Mouse (Mus musculus): ENCODE data around the gene Eva1a. TPM values are rescaled to one million over a fixed set of nuclear protein-coding genes. Genes with fewer than 3 reads are reported as not detected.
A peak's percentile ranks its signal among the peaks of the same experiment; 100 is the strongest.

Gene Eva1a
- polyA plus RNA-seq, 1 experiment from 2014 or later = 2.6 TPM

DNA sequence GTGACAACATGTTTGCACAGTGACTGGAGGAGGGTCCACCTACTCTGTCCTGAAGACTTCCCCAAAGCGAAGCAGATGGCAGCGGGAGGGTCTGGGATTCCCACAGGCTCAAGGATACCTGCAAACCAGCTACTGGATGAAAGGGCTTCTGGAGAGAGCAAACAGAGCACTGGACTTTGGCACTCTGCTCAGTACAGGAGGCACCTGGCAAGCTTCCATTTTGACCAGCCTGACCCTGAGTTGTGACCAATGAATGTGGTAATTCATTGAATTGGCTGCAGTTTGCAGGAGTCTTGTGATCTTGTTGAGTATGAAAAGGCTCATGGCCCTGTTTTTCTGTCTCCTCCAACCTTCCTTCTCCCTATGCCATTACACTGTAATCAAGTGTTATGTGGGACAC, 32.2 kb downstream of the Eva1a start:
- 93% methylated on average over 2 of the region's 2 CpGs for WGBS
- Histone ChIP-seq H3K27me3 (no peaks in the 10 kb centered on the region), H3K36me3 (no peaks in the 10 kb centered on the region), H3K4me3 (no peak overlapping the region), H3K9me3 (no peaks in the 10 kb centered on the region), H3K9ac (replicated peaks) (no peak overlapping the region), H3K27ac (replicated peaks) (no peak overlapping the region), H3K4me1 (no peaks in the 10 kb centered on the region), H3K4me2 (replicated peaks) (no peak overlapping the region)
- ATAC-seq (ENCODE audit: low FRiP score, low read depth) = no peak

DNA sequence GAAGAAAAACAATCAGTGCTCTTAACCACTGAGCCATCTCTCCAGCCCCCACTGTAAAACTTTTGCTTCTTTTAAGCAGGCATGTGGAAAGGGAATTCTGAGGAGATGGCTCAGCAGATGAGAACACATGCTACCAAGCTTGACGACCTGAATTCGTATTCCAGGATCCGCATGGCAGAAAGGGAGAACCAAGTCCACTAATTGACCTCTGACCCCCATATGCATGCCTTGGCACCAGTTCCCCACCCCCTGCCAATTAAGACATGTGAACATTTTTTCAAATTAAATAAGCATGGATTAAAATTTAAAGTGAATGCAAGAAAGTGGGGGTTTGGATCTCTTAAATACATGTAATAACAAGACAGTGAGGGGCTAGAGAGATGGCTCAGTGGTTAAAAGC, 32.7 kb downstream of the Eva1a start:
- 91% methylated on average over 3 of the region's 3 CpGs for WGBS
- Histone ChIP-seq H3K4me2 (replicated peaks) (no peak overlapping the region), H3K9ac (replicated peaks) (no peak overlapping the region), H3K27me3 (no peaks in the 10 kb centered on the region), H3K9me3 (no peaks in the 10 kb centered on the region), H3K36me3 (no peaks in the 10 kb centered on the region), H3K4me1 (no peaks in the 10 kb centered on the region), H3K4me3 (no peak overlapping the region), H3K27ac (replicated peaks) (no peak overlapping the region)
- no peak for ATAC-seq (ENCODE audit: low FRiP score, low read depth)

- no peak overlapping the region for H3K27ac ChIP-seq (replicated peaks)
- H3K9ac ChIP-seq (replicated peaks) = no peak overlapping the region
- H3K27me3 ChIP-seq = no peaks in the 10 kb centered on the region
- H3K4me2 ChIP-seq (replicated peaks) = no peak overlapping the region
- WGBS = 84% methylated on average over 4 of the region's 4 CpGs
- ATAC-seq (ENCODE audit: low FRiP score, low read depth) = no peak
- no peaks in the 10 kb centered on the region for H3K9me3 ChIP-seq
- no peaks in the 10 kb centered on the region for H3K36me3 ChIP-seq
- H3K4me3 ChIP-seq = no peak overlapping the region
- H3K4me1 ChIP-seq = no peaks in the 10 kb centered on the region
These were observed 35.5 kb downstream of the Eva1a start for GRCm38 (mm10) chr6:82076364-82076763.

DNA sequence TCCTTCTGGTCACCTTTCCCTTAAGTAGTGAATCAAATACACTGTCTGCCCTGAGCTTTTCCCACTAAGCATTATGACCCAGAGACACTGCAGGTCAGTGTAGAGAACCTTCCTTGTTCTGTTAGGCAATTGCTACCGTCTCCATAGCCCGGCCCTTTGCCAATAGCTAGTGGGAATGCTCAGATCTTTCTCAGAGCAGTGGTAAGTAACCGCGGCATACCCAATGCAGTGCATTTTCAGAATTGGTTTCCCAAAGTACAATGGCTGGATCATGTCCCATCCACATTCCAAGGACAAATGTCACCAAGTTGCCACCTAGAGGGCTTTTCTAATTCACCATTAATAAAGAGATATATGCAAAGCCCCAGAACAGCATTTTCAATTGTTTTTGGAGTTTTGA, 38.0 kb downstream of the Eva1a start:
- H3K27ac ChIP-seq (replicated peaks) = no peak overlapping the region
- H3K27me3 ChIP-seq = no peaks in the 10 kb centered on the region
- H3K4me3 ChIP-seq = no peak overlapping the region
- no peak overlapping the region for H3K4me2 ChIP-seq (replicated peaks)
- ATAC-seq (ENCODE audit: low FRiP score, low read depth) = no peak
- 94% methylated on average over 4 of the region's 4 CpGs for WGBS
- no peaks in the 10 kb centered on the region for H3K4me1 ChIP-seq
- H3K36me3 ChIP-seq = no peaks in the 10 kb centered on the region
- H3K9me3 ChIP-seq = no peaks in the 10 kb centered on the region
- H3K9ac ChIP-seq (replicated peaks) = no peak overlapping the region

- H3K27ac ChIP-seq (replicated peaks) = no peak overlapping the region
- no peak overlapping the region for H3K9ac ChIP-seq (replicated peaks)
- H3K4me3 ChIP-seq = no peak overlapping the region
- no peaks in the 10 kb centered on the region for H3K9me3 ChIP-seq
- no peak for ATAC-seq (ENCODE audit: low FRiP score, low read depth)
- no peaks in the 10 kb centered on the region for H3K36me3 ChIP-seq
- WGBS = 72% methylated on average over 6 of the region's 6 CpGs
- no peak overlapping the region for H3K4me2 ChIP-seq (replicated peaks)
- H3K27me3 ChIP-seq = no peaks in the 10 kb centered on the region
- no peaks in the 10 kb centered on the region for H3K4me1 ChIP-seq
These were observed 42.8 kb downstream of the Eva1a start for GRCm38 (mm10) chr6:82083655-82084054.

GRCm38 (mm10) chr6:82084235-82084634, 43.4 kb downstream of the Eva1a start:
- WGBS = 78% methylated on average over 3 of the region's 3 CpGs
- H3K27ac ChIP-seq (replicated peaks) = no peak overlapping the region
- no peak overlapping the region for H3K9ac ChIP-seq (replicated peaks)
- H3K27me3 ChIP-seq = no peaks in the 10 kb centered on the region
- no peak overlapping the region for H3K4me2 ChIP-seq (replicated peaks)
- no peaks in the 10 kb centered on the region for H3K36me3 ChIP-seq
- no peaks in the 10 kb centered on the region for H3K4me1 ChIP-seq
- no peak for ATAC-seq (ENCODE audit: low FRiP score, low read depth)
- H3K4me3 ChIP-seq = no peak overlapping the region
- no peaks in the 10 kb centered on the region for H3K9me3 ChIP-seq

DNA sequence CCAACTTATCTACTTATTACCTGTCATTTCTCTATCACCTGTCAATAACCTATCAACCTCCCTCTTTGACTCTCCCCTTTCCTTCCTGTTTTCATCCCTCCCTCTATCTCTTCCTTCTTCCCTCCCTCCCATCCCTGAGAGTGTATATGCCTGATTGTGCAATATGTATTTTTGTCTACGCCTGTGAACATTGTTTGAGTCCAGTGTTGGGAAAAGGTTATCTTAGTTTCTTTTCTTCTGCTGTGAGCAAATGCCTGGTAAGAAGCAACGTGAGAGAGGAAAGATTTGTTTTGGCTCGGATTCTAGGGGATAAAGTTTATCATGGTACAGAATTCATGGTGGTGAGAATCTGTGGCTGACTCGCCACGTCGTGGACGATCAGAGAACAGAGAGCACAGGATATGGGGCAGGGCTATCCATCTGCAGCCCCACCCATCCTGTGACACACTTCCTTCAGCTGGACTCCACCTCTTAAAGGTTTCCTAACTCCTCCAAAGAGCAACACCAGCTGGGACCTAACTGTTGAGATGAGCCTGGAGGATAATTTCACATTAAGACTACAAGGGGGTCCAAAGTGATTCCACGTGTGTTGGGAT, 44.6 kb downstream of the Eva1a start:
- H3K4me2 ChIP-seq (replicated peaks) = no peak overlapping the region
- H3K36me3 ChIP-seq = no peaks in the 10 kb centered on the region
- 92% methylated on average over 8 of the region's 8 CpGs for WGBS
- no peaks in the 10 kb centered on the region for H3K9me3 ChIP-seq
- no peak overlapping the region for H3K4me3 ChIP-seq
- no peaks in the 10 kb centered on the region for H3K4me1 ChIP-seq
- no peak overlapping the region for H3K27ac ChIP-seq (replicated peaks)
- no peak overlapping the region for H3K9ac ChIP-seq (replicated peaks)
- ATAC-seq (ENCODE audit: low FRiP score, low read depth) = no peak
- peaks cover under 1% of the 10 kb centered on the region; the same call in 1 of the 2 replicates for H3K27me3 ChIP-seq

- no peak overlapping the region for H3K4me3 ChIP-seq
- 80% methylated on average over 4 of the region's 4 CpGs for WGBS
These were observed 47.3 kb downstream of the Eva1a start for GRCm38 (mm10) chr6:82088133-82088532.

DNA sequence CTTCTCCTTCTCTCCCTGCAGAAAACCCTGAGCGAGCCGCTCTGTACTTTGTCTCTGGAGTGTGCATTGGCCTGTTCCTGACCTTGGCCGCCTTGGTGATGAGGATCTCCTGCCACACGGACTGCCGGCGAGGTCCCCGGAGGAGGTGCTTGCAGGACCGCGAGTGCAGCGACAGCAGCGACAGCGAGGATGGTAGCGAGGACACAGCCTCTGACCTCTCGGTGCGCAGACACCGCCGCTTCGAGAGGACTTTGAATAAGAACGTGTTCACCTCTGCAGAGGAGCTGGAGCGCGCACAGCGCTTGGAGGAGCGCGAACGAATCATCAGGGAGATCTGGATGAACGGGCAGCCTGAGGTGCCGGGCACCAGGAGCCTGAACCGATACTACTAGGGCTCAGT, 50.9 kb downstream of the Eva1a start:
- no peak overlapping the region for H3K27ac ChIP-seq (replicated peaks)
- peak overlapping the region; percentile 39 for H3K4me3 ChIP-seq
- H3K4me1 ChIP-seq = 0 out of 2 replicates have a peak, but pooled peaks cover 4% of the 10 kb centered on the region
- H3K27me3 ChIP-seq = peaks cover 27% of the 10 kb centered on the region
- H3K4me2 ChIP-seq (replicated peaks) = peak overlapping the region; percentile 69
- H3K9ac ChIP-seq (replicated peaks) = peak overlapping the region; percentile 15; the same call in 1 of the 2 replicates
- H3K36me3 ChIP-seq = no peaks in the 10 kb centered on the region
- 1% methylated on average over 28 of the region's 28 CpGs for WGBS
- peak; percentile 49 for ATAC-seq (ENCODE audit: low FRiP score, low read depth)
- H3K9me3 ChIP-seq = no peaks in the 10 kb centered on the region

More at GRCm38 (mm10) chr6:82088133-82088532, 47.3 kb downstream of the Eva1a start:
- H3K4me2 ChIP-seq (replicated peaks) = no peak overlapping the region
- peaks cover 19% of the 10 kb centered on the region for H3K27me3 ChIP-seq
- H3K36me3 ChIP-seq = no peaks in the 10 kb centered on the region
- H3K27ac ChIP-seq (replicated peaks) = no peak overlapping the region
- ATAC-seq (ENCODE audit: low FRiP score, low read depth) = no peak
- H3K9ac ChIP-seq (replicated peaks) = no peak overlapping the region
- 0 out of 2 replicates have a peak, but pooled peaks cover 4% of the 10 kb centered on the region for H3K4me1 ChIP-seq
- H3K9me3 ChIP-seq = no peaks in the 10 kb centered on the region

GRCm38 (mm10) chr6:82097705-82098104, 56.9 kb downstream of the Eva1a start:
- no peak for ATAC-seq (ENCODE audit: low FRiP score, low read depth)
- Histone ChIP-seq H3K4me1 (no peaks in the 10 kb centered on the region), H3K4me2 (replicated peaks) (no peak overlapping the region), H3K4me3 (no peak overlapping the region), H3K27me3 (peaks cover 10% of the 10 kb centered on the region), H3K9me3 (no peaks in the 10 kb centered on the region), H3K9ac (replicated peaks) (no peak overlapping the region), H3K36me3 (no peaks in the 10 kb centered on the region), H3K27ac (replicated peaks) (no peak overlapping the region)
- 93% methylated on average over 1 of the region's 1 CpGs for WGBS

DNA sequence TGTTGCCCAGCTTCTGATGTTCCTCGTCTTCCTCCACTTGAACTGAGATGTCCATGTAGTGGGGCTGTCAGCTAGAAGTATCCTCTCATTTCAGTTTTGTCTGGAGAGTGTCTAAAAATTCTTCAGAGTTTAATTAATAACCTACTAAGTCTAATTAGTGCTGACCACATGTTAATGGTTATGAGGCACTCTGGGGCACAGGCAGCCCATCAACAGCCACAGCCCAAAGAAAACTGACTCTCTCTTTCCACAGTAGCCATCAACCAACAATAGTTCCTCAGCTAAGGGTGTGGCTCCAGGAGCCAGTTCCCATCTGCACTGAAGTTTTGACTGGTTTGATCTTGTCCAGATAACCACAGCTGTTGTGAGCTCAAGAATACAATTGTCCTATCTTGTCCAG, 57.6 kb downstream of the Eva1a start:
- ATAC-seq (ENCODE audit: low FRiP score, low read depth) = no peak
- H3K27ac ChIP-seq (replicated peaks) = no peak overlapping the region
- H3K4me2 ChIP-seq (replicated peaks) = no peak overlapping the region
- peaks cover 5% of the 10 kb centered on the region for H3K27me3 ChIP-seq
- H3K4me3 ChIP-seq = no peak overlapping the region
- 87% methylated on average over 1 of the region's 1 CpGs for WGBS
- no peaks in the 10 kb centered on the region for H3K36me3 ChIP-seq
- H3K9ac ChIP-seq (replicated peaks) = no peak overlapping the region
- H3K4me1 ChIP-seq = no peaks in the 10 kb centered on the region
- H3K9me3 ChIP-seq = no peaks in the 10 kb centered on the region

DNA sequence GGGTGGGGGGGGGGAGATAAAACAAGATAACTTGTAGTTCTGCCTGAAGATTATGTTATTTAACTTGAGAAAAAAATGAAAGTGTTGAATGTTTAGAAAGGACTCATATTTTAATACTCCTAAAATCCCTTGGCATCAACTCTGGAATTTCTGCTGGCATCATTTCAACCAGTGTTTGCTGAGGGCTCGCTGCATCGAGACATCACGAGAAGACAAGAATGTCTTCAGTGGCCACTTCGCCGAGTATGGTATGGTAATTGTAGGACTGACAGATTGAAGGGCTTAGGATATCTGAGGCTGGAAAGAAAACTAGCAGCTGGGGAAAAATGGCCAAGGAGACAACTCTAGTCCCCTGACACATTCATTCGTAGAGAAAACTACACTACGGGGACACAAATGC, 69.6 kb downstream of the Eva1a start:
- ATAC-seq (ENCODE audit: low FRiP score, low read depth) = no peak
- 88% methylated on average over 7 of the region's 7 CpGs for WGBS
- Histone ChIP-seq H3K36me3 (no peaks in the 10 kb centered on the region), H3K4me2 (replicated peaks) (no peak overlapping the region), H3K4me3 (no peak overlapping the region), H3K9ac (replicated peaks) (no peak overlapping the region), H3K27me3 (no peaks in the 10 kb centered on the region), H3K9me3 (no peaks in the 10 kb centered on the region), H3K27ac (replicated peaks) (no peak overlapping the region), H3K4me1 (no peaks in the 10 kb centered on the region)

DNA sequence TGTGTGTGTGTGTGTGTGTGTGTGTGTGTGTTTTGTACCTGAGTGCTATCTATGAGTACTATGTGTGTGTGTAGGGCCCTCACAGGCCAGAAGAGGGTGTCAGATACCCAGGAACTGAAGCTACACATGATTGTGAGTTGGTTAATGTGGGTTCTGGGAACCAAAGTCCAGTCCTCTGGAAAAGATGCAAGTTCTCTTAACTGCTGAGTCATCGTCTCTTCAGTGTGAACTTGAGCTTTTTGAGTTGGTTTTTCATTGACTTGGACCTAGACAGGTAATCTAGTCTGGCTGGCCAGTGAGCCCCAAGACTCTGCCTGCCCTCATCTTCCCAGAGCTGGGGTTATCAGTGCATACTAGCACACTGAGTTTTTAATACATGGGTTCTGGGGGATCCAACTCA, 70.3 kb downstream of the Eva1a start:
- Histone ChIP-seq H3K4me3 (no peak overlapping the region), H3K9me3 (no peaks in the 10 kb centered on the region), H3K9ac (replicated peaks) (no peak overlapping the region), H3K36me3 (no peaks in the 10 kb centered on the region), H3K27ac (replicated peaks) (no peak overlapping the region), H3K4me1 (no peaks in the 10 kb centered on the region), H3K4me2 (replicated peaks) (no peak overlapping the region), H3K27me3 (no peaks in the 10 kb centered on the region)
- 100% methylated on average over 1 of the region's 1 CpGs for WGBS
- no peak for ATAC-seq (ENCODE audit: low FRiP score, low read depth)

All from midbrain, embryonic 12.5 days (tissue).